ENCODE assay signal across 8 mouse cellular contexts in genomic region chr15:5145196-5145945, GRCm38 (mm10). TPM values are rescaled to one million over a fixed set of nuclear protein-coding genes. Genes with fewer than 3 reads are reported as not detected.
DNase-seq lines count a peak whose midpoint lies in the region; ATAC-seq and TF ChIP-seq lines count a peak whose summit lies in the region.

No protein-coding gene starts in this region.

- DNase-seq in heart, postnatal 0 days (ENCODE audit: low spot score) = no peak
- DNase-seq in heart, postnatal 10 days = no peak
- no peak for DNase-seq in Patski (ENCODE audit: low read depth, low spot score)
- DNase-seq in layer of hippocampus, postnatal 36 days = no peak
- DNase-seq in retina, postnatal 1 day = no peak
- no peak for DNase-seq in spleen, postnatal 14 days (ENCODE audit: low spot score in 2 of 2)

- no peak overlapping the region for H3K4me3 ChIP-seq in heart, postnatal 0 days (ENCODE audit: low read depth, low read length)
- H3K4me3 ChIP-seq in hindbrain, embryonic 12.5 days = peak overlapping the region; percentile 65; the same call in 1 of the 2 replicates
- peak overlapping the region; percentile 84 for H3K4me3 ChIP-seq in midbrain, embryonic 13.5 days (replicated peaks)

- POLR2A ChIA-PET in Patski (lab: Charles Lee) = interaction anchor here (0.9 to 1.2 kb wide), 2 partner anchors 16 to 30 kb away, joined by 3 to 4 read pairs; partner anchors contain the start of gene Rpl37

- H3K9ac ChIP-seq in heart, postnatal 0 days (replicated peaks; ENCODE audit: low read depth, low read length) = no peak overlapping the region
- peak overlapping the region; percentile 13; the same call in 1 of the 2 replicates for H3K9ac ChIP-seq in hindbrain, embryonic 12.5 days
- H3K9ac ChIP-seq in midbrain, embryonic 13.5 days (replicated peaks) = peak overlapping the region; percentile 11; the same call in 1 of the 2 replicates

- 40% methylated on average over 9 of the region's 9 CpGs for WGBS in heart, postnatal 0 days
- 46% methylated on average over 9 of the region's 9 CpGs for WGBS in hindbrain, embryonic 12.5 days
- 42% methylated on average over 9 of the region's 9 CpGs for WGBS in midbrain, embryonic 13.5 days

- no peak for TF ChIP-seq CTCF in heart, postnatal 0 days (IDR thresholded peaks at IDR 0.05; ENCODE audit: low read depth)
- no peak for TF ChIP-seq CTCF in Patski (IDR thresholded peaks at IDR 0.05)

- H3K4me1 ChIP-seq in heart, postnatal 0 days (ENCODE audit: control insufficient read depth, insufficient read depth) = peaks cover 9% of the 10 kb centered on the region
- H3K4me1 ChIP-seq in hindbrain, embryonic 12.5 days = peaks cover 12% of the 10 kb centered on the region
- H3K4me1 ChIP-seq in midbrain, embryonic 13.5 days (replicated peaks) = peaks cover 14% of the 10 kb centered on the region

- H3K27ac ChIP-seq in heart, postnatal 0 days (ENCODE audit: low read depth) = no peak overlapping the region
- H3K27ac ChIP-seq in hindbrain, embryonic 12.5 days = no peak overlapping the region
- no peak overlapping the region for H3K27ac ChIP-seq in midbrain, embryonic 13.5 days

- ATAC-seq in heart, postnatal 0 days (ENCODE audit: insufficient read depth, low read depth) = no peak
- ATAC-seq in Patski = peak; percentile 6
- no peak for ATAC-seq in hindbrain, embryonic 12.5 days (ENCODE audit: low FRiP score)
- no peak for ATAC-seq in midbrain, embryonic 13.5 days

- H3K36me3 ChIP-seq in heart, postnatal 0 days (replicated peaks; ENCODE audit: control insufficient read depth, insufficient read depth, low read length) = no peaks in the 10 kb centered on the region
- no peaks in the 10 kb centered on the region for H3K36me3 ChIP-seq in hindbrain, embryonic 12.5 days
- no peaks in the 10 kb centered on the region for H3K36me3 ChIP-seq in midbrain, embryonic 13.5 days

- no peaks in the 10 kb centered on the region for H3K27me3 ChIP-seq in heart, postnatal 0 days (ENCODE audit: control insufficient read depth, insufficient read depth, low read length)
- no peaks in the 10 kb centered on the region for H3K27me3 ChIP-seq in Patski
- H3K27me3 ChIP-seq in hindbrain, embryonic 12.5 days = no peaks in the 10 kb centered on the region
- H3K27me3 ChIP-seq in midbrain, embryonic 13.5 days = no peaks in the 10 kb centered on the region

- H3K9me3 ChIP-seq in heart, postnatal 0 days (replicated peaks; ENCODE audit: control insufficient read depth, low read length) = no peaks in the 10 kb centered on the region
- no peaks in the 10 kb centered on the region for H3K9me3 ChIP-seq in hindbrain, embryonic 12.5 days (replicated peaks)
- no peaks in the 10 kb centered on the region for H3K9me3 ChIP-seq in midbrain, embryonic 13.5 days

- TF ChIP-seq EP300 in heart, postnatal 0 days (IDR thresholded peaks at IDR 0.05; ENCODE audit: low read depth) = no peak

- in situ Hi-C loops in Patski (cut with MboI; ENCODE audit: low pct_unique_long_range_greater_than_20kb) = no loop called here

- H3K4me2 ChIP-seq in heart, postnatal 0 days (ENCODE audit: low read depth, low read length) = peak overlapping the region; percentile 73; the same call in 1 of the 2 replicates
- peak overlapping the region; percentile 67 for H3K4me2 ChIP-seq in hindbrain, embryonic 12.5 days (replicated peaks)
- peak overlapping the region; percentile 68 for H3K4me2 ChIP-seq in midbrain, embryonic 13.5 days (replicated peaks)

- CTCF ChIA-PET in Patski (lab: Charles Lee) = interaction anchor here (0.9 kb wide), 1 partner anchor 12 kb away, joined by 3 read pairs; no protein-coding TSS in a partner anchor

- intact Hi-C loops in heart, postnatal 10 days (cut with DNase I) = no loop called here

RNA-seq across cellular contexts. Expression of gene Prkaa1, which starts 1.7 kb away (rescaled TPM):
- 11.6 and 15.5 TPM in 2 replicates for total RNA-seq in heart, postnatal 0 days (2014; rRNA removed; ENCODE audit: low replicate concordance)
- polyA plus RNA-seq in heart, postnatal 0 days (2015; fragmentation: Nextera tagmentation; extraction: Ambion mirVana) = 9.8 and 10.0 TPM in 2 replicates
- total RNA-seq in heart, postnatal 10 days (2021) = 10 to 100 TPM; 16.9 to 18.4 TPM
- polyA plus RNA-seq in Patski (2021) = 39.2 TPM
- 17.0 and 18.1 TPM in 2 replicates for polyA plus RNA-seq in hindbrain, embryonic 12.5 days (2016; fragmentation: Nextera tagmentation; extraction: Ambion mirVana)
- 13.4 and 14.3 TPM in 2 replicates for polyA plus RNA-seq in midbrain, embryonic 13.5 days (2015; fragmentation: Nextera tagmentation; extraction: Ambion mirVana)
- total RNA-seq in layer of hippocampus, postnatal 36 days (2021) = 10 to 100 TPM; 23.0 to 24.1 TPM

RNA-seq across cellular contexts. Expression of gene Rpl37, which starts 28.9 kb away (rescaled TPM):
- total RNA-seq in heart, postnatal 0 days (2014; rRNA removed; ENCODE audit: low replicate concordance) = 154 and 164 TPM in 2 replicates
- 374 and 392 TPM in 2 replicates for polyA plus RNA-seq in heart, postnatal 0 days (2015; fragmentation: Nextera tagmentation; extraction: Ambion mirVana)
- 100 to 1,000 TPM; 233 to 262 TPM for total RNA-seq in heart, postnatal 10 days (2021)
- 245 TPM for polyA plus RNA-seq in Patski (2021)
- polyA plus RNA-seq in hindbrain, embryonic 12.5 days (2016; fragmentation: Nextera tagmentation; extraction: Ambion mirVana) = 384 and 473 TPM in 2 replicates
- 409 and 410 TPM in 2 replicates for polyA plus RNA-seq in midbrain, embryonic 13.5 days (2015; fragmentation: Nextera tagmentation; extraction: Ambion mirVana)
- total RNA-seq in layer of hippocampus, postnatal 36 days (2021) = 100 to 1,000 TPM; 277 to 293 TPM

RNA-seq across cellular contexts. Expression of gene Card6, which starts 37.0 kb away (rescaled TPM):
- total RNA-seq in heart, postnatal 0 days (2014; rRNA removed; ENCODE audit: low replicate concordance) = 1.8 and 2.2 TPM in 2 replicates
- polyA plus RNA-seq in heart, postnatal 0 days (2015; fragmentation: Nextera tagmentation; extraction: Ambion mirVana) = 1.7 and 1.8 TPM in 2 replicates
- total RNA-seq in heart, postnatal 10 days (2021) = 1 to 10 TPM; 5.6 to 6.7 TPM
- 4.0 TPM for polyA plus RNA-seq in Patski (2021)
- 1.2 and 2.2 TPM in 2 replicates for polyA plus RNA-seq in hindbrain, embryonic 12.5 days (2016; fragmentation: Nextera tagmentation; extraction: Ambion mirVana)
- polyA plus RNA-seq in midbrain, embryonic 13.5 days (2015; fragmentation: Nextera tagmentation; extraction: Ambion mirVana) = 0.46 and 0.59 TPM in 2 replicates
- 1 to 10 TPM; 5.3 TPM for total RNA-seq in layer of hippocampus, postnatal 36 days (2021)

RNA-seq across cellular contexts. Expression of gene Ttc33, which starts 40.0 kb away (rescaled TPM):
- total RNA-seq in heart, postnatal 0 days (2014; rRNA removed; ENCODE audit: low replicate concordance) = 13.3 and 33.6 TPM in 2 replicates
- polyA plus RNA-seq in heart, postnatal 0 days (2015; fragmentation: Nextera tagmentation; extraction: Ambion mirVana) = 32.9 and 35.7 TPM in 2 replicates
- 10 to 100 TPM; 28.4 to 29.2 TPM for total RNA-seq in heart, postnatal 10 days (2021)
- polyA plus RNA-seq in Patski (2021) = 59.8 TPM
- 45.8 and 48.0 TPM in 2 replicates for polyA plus RNA-seq in hindbrain, embryonic 12.5 days (2016; fragmentation: Nextera tagmentation; extraction: Ambion mirVana)
- 57.2 and 59.7 TPM in 2 replicates for polyA plus RNA-seq in midbrain, embryonic 13.5 days (2015; fragmentation: Nextera tagmentation; extraction: Ambion mirVana)
- 10 to 100 TPM; 77.0 to 82.6 TPM for total RNA-seq in layer of hippocampus, postnatal 36 days (2021)
